Mouse (Mus musculus) heart, embryonic 12.5 days (tissue): ENCODE results near the gene Prkg1. TPM values are rescaled to one million over a fixed set of nuclear protein-coding genes. Genes with fewer than 3 reads are reported as not detected.

Experiments
- ATAC-seq: fragments of 200-750 bp; cut with Nextera tagmentation; 2 replicates; pipeline ENCODE4 v1.8.0; 2017; ENCODE audit warnings: moderate TSS enrichment, moderate library complexity; ENCODE audit not compliant: insufficient number of reproducible peaks, low FRiP score
- H3K27ac ChIP-seq: fragments of 300-500 bp; sonication (generic); 2 replicates; pipeline ENCODE4 v1.5.1; 2016; ENCODE audit warnings: mild to moderate bottlenecking, moderate library complexity; ENCODE audit not compliant: poor library complexity, severe bottlenecking
- H3K27me3 ChIP-seq: fragments of 300-500 bp; sonication (generic); replicated peaks from 2 replicates; pipeline ENCODE4 v1.6.1; 2016; ENCODE audit warnings: mild to moderate bottlenecking, moderate library complexity
- H3K36me3 ChIP-seq: fragments of 300-500 bp; sonication (generic); 2 replicates; pipeline ENCODE4 v1.6.1; 2016; ENCODE audit warnings: mild to moderate bottlenecking, moderate library complexity
- H3K4me1 ChIP-seq: fragments of 300-500 bp; sonication (generic); replicated peaks from 2 replicates; pipeline ENCODE4 v1.6.1; 2016; ENCODE audit warnings: mild to moderate bottlenecking
- H3K4me2 ChIP-seq: fragments of 300-500 bp; sonication (generic); 2 replicates; pipeline ENCODE4 v1.6.1; 2016; ENCODE audit warnings: mild to moderate bottlenecking, moderate library complexity
- H3K4me3 ChIP-seq: fragments of 300-500 bp; sonication (generic); 2 replicates; pipeline ENCODE4 v1.5.1; 2016; ENCODE audit warnings: mild to moderate bottlenecking
- H3K9ac ChIP-seq: fragments of 300-500 bp; sonication (generic); 2 replicates; pipeline ENCODE4 v1.6.1; 2016; ENCODE audit warnings: mild to moderate bottlenecking, moderate library complexity
- H3K9me3 ChIP-seq: fragments of 300-500 bp; sonication (generic); replicated peaks from 2 replicates; pipeline ENCODE4 v1.6.1; 2016; ENCODE audit warnings: mild to moderate bottlenecking, moderate library complexity
- WGBS: fragments of 180-500 bp; shearing (Covaris S2); methylation state at CpG from one replicate; pipeline ENCODE4 v1.1.7; 2016; 5-methylcytosine and 5-hydroxymethylcytosine counted together
- polyA plus RNA-seq: library from polyadenylated mRNA; unstranded; fragments of >200 nt; fragmentation: Nextera tagmentation; extraction: Ambion mirVana; gene quantifications from 2 replicates; pipeline ENCODE4 v1.2.1, GENCODE M21; 2016

Prkg1 gene
- polyA plus RNA-seq, 1 experiment from 2014 or later = 10.7 TPM

DNA sequence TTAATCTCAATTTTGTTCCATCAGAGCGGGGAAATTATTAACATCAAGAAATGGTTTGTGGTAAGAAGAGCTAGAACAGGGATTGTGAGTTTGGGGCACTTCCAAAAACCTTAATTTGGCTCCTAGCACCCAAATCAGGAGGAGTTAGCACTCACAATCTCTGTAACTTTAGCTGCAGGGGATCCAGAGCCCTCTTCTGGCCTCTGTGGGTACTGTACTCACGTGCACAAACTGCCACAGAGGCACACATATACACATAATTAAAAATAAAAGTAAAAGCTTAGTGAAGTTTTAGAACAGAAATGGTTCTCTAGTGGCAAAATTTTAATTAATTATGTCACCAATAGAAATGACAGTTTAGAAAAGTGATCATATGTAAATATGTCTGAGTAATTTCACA lies 614.9 kb downstream of the Prkg1 start:
- H3K4me2 ChIP-seq = no peak overlapping the region
- no peaks in the 10 kb centered on the region for H3K4me1 ChIP-seq
- H3K9me3 ChIP-seq = peaks cover 2% of the 10 kb centered on the region; the same call in 1 of the 2 replicates
- no peak overlapping the region for H3K9ac ChIP-seq
- no peaks in the 10 kb centered on the region for H3K36me3 ChIP-seq
- WGBS = 85% methylated on average over 2 of the region's 2 CpGs
- no peak overlapping the region for H3K27ac ChIP-seq
- no peak overlapping the region for H3K4me3 ChIP-seq
- H3K27me3 ChIP-seq = no peaks in the 10 kb centered on the region
- no peak for ATAC-seq

DNA sequence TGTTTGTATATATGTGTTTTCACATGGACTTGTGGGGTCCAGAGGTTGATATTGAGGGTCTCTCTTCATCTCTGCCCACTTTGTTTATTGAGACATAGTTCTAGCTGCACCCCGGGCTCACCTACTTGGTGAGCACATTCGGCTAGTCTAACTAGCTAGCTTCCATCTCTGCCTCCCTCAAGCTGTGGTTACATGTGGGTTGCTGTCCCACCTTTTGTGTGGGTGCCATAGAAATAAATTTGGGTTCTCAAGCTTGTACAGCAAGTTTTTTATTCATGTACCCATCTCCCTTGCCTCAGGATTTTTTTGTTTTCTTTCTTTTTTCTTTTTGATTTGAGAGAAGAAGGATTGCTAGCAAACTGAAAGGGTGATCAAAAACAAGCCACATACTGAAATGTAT lies 617.4 kb downstream of the Prkg1 start:
- Histone ChIP-seq H3K36me3 (no peaks in the 10 kb centered on the region), H3K9ac (no peak overlapping the region), H3K4me2 (no peak overlapping the region), H3K9me3 (peaks cover 2% of the 10 kb centered on the region; the same call in 1 of the 2 replicates), H3K4me1 (no peaks in the 10 kb centered on the region), H3K4me3 (no peak overlapping the region), H3K27ac (no peak overlapping the region), H3K27me3 (no peaks in the 10 kb centered on the region)
- no peak for ATAC-seq
- 77% methylated on average over 2 of the region's 2 CpGs for WGBS

DNA sequence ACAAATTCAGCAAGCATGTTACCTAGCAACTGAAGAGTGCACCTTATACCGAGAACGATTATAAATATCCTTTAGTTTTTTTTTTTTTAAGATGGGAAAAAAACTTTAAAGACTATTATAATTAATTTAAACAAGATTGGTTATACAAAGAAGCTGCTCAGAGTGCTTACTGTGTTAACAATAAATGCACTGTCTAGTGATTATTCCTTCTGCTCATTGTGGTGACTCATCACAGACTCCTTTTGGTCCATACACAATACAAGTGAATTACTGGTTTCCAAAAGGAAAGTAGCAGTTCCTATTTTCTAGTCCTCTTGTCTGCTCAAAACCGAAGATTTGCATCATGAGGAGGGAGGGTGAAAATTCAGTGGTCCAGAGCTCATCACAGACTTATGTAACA lies 618.7 kb downstream of the Prkg1 start:
- H3K4me1 ChIP-seq = no peaks in the 10 kb centered on the region
- no peak overlapping the region for H3K4me3 ChIP-seq
- peaks cover 2% of the 10 kb centered on the region; the same call in 1 of the 2 replicates for H3K9me3 ChIP-seq
- no peak overlapping the region for H3K4me2 ChIP-seq
- H3K36me3 ChIP-seq = no peaks in the 10 kb centered on the region
- ATAC-seq = no peak
- no peak overlapping the region for H3K9ac ChIP-seq
- H3K27ac ChIP-seq = no peak overlapping the region
- WGBS = 71% methylated on average over 3 of the region's 3 CpGs
- no peaks in the 10 kb centered on the region for H3K27me3 ChIP-seq

DNA sequence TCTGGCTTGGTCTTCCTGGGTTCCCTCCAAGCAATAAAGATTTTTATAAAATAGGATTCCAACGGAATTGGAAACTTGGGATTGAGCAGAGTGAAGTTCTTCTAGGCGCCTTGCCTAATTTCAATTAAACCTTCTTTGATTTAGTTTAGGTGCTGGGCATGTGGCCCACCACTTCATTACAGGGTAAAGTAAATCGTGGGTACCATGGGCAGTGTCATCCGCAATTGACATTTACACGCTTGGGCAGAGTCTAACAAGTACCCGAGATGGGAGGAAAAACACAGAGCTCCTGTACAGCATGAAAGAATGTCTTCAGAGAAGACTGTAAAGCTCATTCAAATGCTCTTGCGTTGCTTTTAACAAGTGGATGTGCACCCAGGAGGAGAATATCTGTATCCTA lies 622.9 kb downstream of the Prkg1 start:
- H3K36me3 ChIP-seq = no peaks in the 10 kb centered on the region
- H3K9ac ChIP-seq = no peak overlapping the region
- no peak overlapping the region for H3K27ac ChIP-seq
- no peak for ATAC-seq
- no peaks in the 10 kb centered on the region for H3K4me1 ChIP-seq
- no peaks in the 10 kb centered on the region for H3K27me3 ChIP-seq
- no peak overlapping the region for H3K4me2 ChIP-seq
- no peak overlapping the region for H3K4me3 ChIP-seq
- 81% methylated on average over 7 of the region's 7 CpGs for WGBS
- no peaks in the 10 kb centered on the region for H3K9me3 ChIP-seq

DNA sequence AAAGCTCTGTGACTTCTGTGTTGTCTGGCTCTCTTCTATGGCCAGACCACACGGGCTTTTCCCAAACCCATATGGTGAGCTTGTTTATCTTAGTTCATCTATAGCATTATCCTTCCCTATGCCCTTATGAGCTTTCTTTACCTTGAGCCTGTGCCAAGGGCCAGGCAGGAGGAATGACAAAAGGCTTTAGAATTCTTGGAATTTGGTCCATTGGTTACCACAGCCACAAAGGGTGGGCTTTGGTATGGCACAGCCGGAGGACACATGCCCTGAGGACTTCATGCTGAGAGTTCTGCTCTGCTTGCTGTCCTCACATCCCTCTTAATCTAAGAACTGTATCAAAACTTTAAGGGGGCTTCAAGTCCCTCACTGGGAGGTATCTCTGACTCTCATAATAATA lies 628.5 kb downstream of the Prkg1 start:
- no peak overlapping the region for H3K4me3 ChIP-seq
- WGBS = 32% methylated on average over 2 of the region's 2 CpGs
- no peaks in the 10 kb centered on the region for H3K4me1 ChIP-seq
- no peaks in the 10 kb centered on the region for H3K36me3 ChIP-seq
- H3K9me3 ChIP-seq = no peaks in the 10 kb centered on the region
- H3K27ac ChIP-seq = no peak overlapping the region
- no peak overlapping the region for H3K9ac ChIP-seq
- no peak for ATAC-seq
- H3K27me3 ChIP-seq = no peaks in the 10 kb centered on the region
- no peak overlapping the region for H3K4me2 ChIP-seq

DNA sequence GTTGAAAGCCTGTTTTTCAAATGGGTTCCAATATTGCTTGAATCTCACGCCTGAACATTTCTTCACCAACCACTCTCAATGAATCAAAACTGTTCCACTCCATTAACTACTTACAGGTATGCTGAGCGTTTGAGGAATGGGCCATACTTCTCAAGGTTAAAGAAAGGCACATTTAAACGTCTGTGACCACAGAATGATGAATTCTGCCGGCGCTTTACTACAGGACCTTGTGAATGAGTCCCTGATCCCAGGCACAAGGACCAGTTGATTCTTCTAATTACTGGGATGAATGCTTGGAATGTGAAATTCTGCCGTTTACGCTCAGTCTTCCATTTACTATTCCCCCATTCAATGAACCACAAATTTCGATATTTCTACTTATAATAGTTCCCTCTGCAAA lies 632.2 kb downstream of the Prkg1 start:
- no peaks in the 10 kb centered on the region for H3K36me3 ChIP-seq
- no peak overlapping the region for H3K4me3 ChIP-seq
- no peak overlapping the region for H3K4me2 ChIP-seq
- ATAC-seq = no peak
- no peaks in the 10 kb centered on the region for H3K9me3 ChIP-seq
- H3K27ac ChIP-seq = no peak overlapping the region
- 77% methylated on average over 8 of the region's 8 CpGs for WGBS
- no peak overlapping the region for H3K9ac ChIP-seq
- no peaks in the 10 kb centered on the region for H3K4me1 ChIP-seq
- no peaks in the 10 kb centered on the region for H3K27me3 ChIP-seq

DNA sequence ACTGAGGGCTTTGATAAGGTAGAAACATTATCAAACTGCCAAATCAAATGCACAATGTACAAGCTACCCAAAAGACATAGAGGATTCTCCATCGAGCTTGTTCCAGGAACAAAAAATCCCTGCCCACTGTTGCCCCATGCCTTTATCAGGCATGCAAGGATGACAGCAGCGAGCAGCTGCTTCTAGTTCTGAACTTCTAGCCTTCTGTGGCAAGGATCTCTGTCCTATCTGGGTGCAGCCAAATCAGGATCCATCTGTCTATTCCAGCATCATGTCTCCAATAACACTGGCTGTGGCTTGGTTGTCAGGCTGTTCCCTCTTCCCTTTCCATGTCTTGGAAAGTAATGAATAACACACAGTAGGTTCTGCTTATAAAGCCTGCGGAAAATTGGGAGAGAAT lies 640.2 kb downstream of the Prkg1 start:
- no peak for ATAC-seq
- H3K9me3 ChIP-seq = no peaks in the 10 kb centered on the region
- no peaks in the 10 kb centered on the region for H3K4me1 ChIP-seq
- no peaks in the 10 kb centered on the region for H3K27me3 ChIP-seq
- H3K9ac ChIP-seq = no peak overlapping the region
- 80% methylated on average over 3 of the region's 3 CpGs for WGBS
- no peaks in the 10 kb centered on the region for H3K36me3 ChIP-seq
- H3K4me3 ChIP-seq = no peak overlapping the region
- no peak overlapping the region for H3K4me2 ChIP-seq
- no peak overlapping the region for H3K27ac ChIP-seq

DNA sequence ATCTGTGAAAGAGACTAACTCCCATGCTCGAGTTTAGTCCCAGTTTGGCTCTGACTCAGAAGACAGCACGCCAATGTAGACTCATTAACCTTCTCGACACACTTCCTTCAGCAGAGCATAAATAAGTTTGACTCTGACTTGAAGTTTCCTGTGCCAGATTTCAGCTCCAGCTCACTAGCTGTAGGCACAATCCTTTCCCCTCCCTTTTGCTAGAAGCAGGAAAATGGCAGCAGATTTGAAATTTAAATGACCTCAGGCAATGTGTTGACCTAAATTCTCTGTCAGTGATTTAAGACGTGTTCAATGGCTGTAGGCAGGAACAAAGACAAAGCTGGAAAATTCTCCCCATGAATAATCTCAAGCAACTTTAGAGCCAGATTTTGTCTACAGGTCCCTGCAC lies 650.1 kb downstream of the Prkg1 start:
- Histone ChIP-seq H3K9me3 (no peaks in the 10 kb centered on the region), H3K36me3 (no peaks in the 10 kb centered on the region), H3K27me3 (no peaks in the 10 kb centered on the region), H3K4me1 (no peaks in the 10 kb centered on the region), H3K4me3 (no peak overlapping the region), H3K9ac (no peak overlapping the region), H3K27ac (no peak overlapping the region), H3K4me2 (no peak overlapping the region)
- ATAC-seq = no peak
- WGBS = 48% methylated on average over 4 of the region's 4 CpGs

DNA sequence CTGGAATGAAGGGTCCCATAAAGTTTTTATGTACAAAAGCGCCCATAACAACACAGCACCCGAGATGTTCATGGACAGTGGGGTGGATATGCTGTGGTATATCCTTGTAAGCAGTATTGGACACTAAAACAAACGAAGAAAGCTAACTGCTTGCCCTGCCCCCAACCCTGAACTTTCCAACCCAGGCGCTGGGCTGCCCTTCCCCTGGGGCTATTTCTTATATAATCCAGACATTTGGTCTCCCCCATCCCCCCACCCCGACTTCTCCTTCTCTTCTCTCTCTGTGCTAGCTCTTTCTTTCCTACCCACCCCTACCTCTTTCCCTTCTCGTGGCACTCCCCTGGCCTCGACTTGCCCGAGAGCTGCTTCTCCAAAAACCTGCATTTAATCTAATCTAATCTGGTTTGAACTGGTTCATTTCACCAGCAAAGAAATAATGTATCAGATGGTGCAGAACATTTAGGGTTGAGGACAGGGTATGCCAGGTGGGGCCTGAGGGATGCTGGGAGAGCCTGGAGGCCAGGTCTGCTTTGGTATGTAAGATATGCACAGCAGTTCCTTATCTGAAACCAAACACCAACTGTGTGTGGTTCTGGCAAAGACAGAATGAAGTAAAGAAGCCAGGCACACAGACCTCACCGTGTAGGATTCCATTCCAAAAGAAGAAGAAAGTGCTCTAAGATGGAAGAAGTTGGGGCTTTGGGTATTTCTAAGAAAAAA lies 657.8 kb downstream of the Prkg1 start:
- Histone ChIP-seq H3K4me3 (no peak overlapping the region), H3K9ac (no peak overlapping the region), H3K4me2 (no peak overlapping the region), H3K27me3 (no peaks in the 10 kb centered on the region), H3K36me3 (no peaks in the 10 kb centered on the region), H3K4me1 (peaks cover 13% of the 10 kb centered on the region), H3K27ac (no peak overlapping the region), H3K9me3 (no peaks in the 10 kb centered on the region)
- 20% methylated on average over 9 of the region's 9 CpGs for WGBS
- no peak for ATAC-seq

DNA sequence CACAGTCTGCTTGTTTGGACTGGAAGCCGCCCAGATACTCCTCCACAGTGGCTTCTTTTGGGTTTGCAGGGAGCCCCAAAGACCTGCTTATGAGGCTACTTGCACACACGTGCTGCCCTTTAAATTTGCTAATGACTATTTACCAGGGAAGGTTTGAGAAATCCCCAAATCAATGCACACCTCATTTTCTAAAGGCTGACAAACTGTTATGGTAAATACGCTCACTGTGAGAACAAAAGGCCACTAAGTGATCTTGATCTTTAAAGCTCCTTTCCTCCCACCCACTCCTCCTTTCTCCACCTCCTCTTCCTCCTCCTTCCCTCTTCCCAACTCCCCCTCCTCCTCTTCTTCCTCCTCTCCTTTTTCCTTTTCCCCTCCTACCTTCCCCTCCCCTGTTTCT lies 658.8 kb downstream of the Prkg1 start:
- Histone ChIP-seq H3K4me1 (peaks cover 13% of the 10 kb centered on the region), H3K36me3 (no peaks in the 10 kb centered on the region), H3K4me3 (no peak overlapping the region), H3K9ac (no peak overlapping the region), H3K27me3 (no peaks in the 10 kb centered on the region), H3K4me2 (no peak overlapping the region), H3K27ac (no peak overlapping the region), H3K9me3 (no peaks in the 10 kb centered on the region)
- 50% methylated on average over 3 of the region's 3 CpGs for WGBS
- no peak for ATAC-seq

DNA sequence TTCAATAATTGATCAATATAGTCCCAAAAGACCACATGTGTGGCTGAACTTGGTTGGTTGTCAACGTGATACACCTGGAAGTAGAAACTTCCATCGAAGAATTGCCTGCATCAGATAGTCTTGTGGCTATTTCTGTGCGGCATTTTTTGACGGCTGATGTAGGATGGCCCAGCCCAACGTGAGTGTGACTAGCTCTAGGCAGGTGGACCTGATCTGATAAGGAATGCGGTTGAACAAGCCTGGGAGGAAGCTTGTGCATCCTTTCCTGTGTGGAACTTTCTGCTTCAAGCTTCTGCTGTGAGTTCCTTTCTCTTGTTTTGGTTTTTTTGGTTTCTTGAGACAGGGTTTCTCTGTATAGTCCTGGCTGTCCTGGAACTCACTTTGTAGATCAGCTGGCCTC lies 660.1 kb downstream of the Prkg1 start:
- no peaks in the 10 kb centered on the region for H3K36me3 ChIP-seq
- WGBS = 71% methylated on average over 6 of the region's 6 CpGs

DNA sequence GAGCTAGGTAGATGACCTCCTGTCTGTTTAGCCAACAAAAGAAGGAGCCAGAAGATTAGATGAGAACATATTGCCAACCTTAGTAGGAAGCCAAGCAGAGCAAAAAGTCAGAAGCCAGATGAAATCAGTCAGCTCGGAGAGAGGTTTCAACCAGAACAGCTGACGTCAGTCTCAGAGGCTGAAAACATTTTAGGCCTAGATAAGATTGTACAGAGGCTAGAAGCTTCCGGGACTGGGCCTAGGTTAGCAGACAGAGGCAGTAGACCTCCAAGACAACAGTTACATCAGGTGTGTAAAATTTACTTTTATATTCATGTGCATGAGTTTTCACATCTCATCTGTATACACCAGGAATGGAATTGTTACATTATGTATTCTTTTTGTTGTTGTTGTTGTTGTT lies 665.5 kb downstream of the Prkg1 start:
- H3K36me3 ChIP-seq = no peaks in the 10 kb centered on the region
- H3K4me2 ChIP-seq = no peak overlapping the region
- H3K9ac ChIP-seq = no peak overlapping the region
- ATAC-seq = no peak
- no peak overlapping the region for H3K27ac ChIP-seq
- H3K4me3 ChIP-seq = no peak overlapping the region
- peaks cover 13% of the 10 kb centered on the region for H3K4me1 ChIP-seq
- no peaks in the 10 kb centered on the region for H3K9me3 ChIP-seq
- no peaks in the 10 kb centered on the region for H3K27me3 ChIP-seq
- 21% methylated on average over 3 of the region's 3 CpGs for WGBS

More for the DNA sequence above, 660.1 kb downstream of the Prkg1 start:
- no peak overlapping the region for H3K4me3 ChIP-seq
- no peak for ATAC-seq
- no peak overlapping the region for H3K9ac ChIP-seq
- H3K4me2 ChIP-seq = no peak overlapping the region
- peaks cover 13% of the 10 kb centered on the region for H3K4me1 ChIP-seq
- no peaks in the 10 kb centered on the region for H3K9me3 ChIP-seq
- H3K27me3 ChIP-seq = no peaks in the 10 kb centered on the region
- H3K27ac ChIP-seq = no peak overlapping the region
